Mouse (Mus musculus): ENCODE results near the gene Gm11096. TPM values are rescaled to one million over a fixed set of nuclear protein-coding genes. Genes with fewer than 3 reads are reported as not detected.

Gene Gm11096
- total RNA-seq, 2 experiments from 2014 or later = not detected

GRCm38 (mm10) chr17:81479807-81480206, 38.2 kb downstream of the Gm11096 start:
- intact Hi-C loops (cut with DNase I) = loop anchor here (10.0 kb wide), 1 partner anchor 195 kb away; no protein-coding TSS in a partner anchor
- no peak for DNase-seq

- peak; percentile 40 to 59 for DNase-seq
- intact Hi-C loops (cut with DNase I) = no loop called here
These were observed 39.0 kb downstream of the Gm11096 start for GRCm38 (mm10) chr17:81480351-81481161.

- peak; percentile 48 to 56 for DNase-seq
- intact Hi-C loops (cut with DNase I) = no loop called here
These were observed 40.4 kb downstream of the Gm11096 start for GRCm38 (mm10) chr17:81481843-81482490.

GRCm38 (mm10) chr17:81486388-81486787, 44.8 kb downstream of the Gm11096 start:
- intact Hi-C loops (cut with DNase I) = no loop called here
- DNase-seq = no peak

Measured in gastrocnemius, postnatal 36 days (tissue).